Mouse (Mus musculus) cerebral cortex, adult 2 months (tissue): ENCODE measurements around the gene Ano2.

Source experiments
- WGBS: fragments of 180-500 bp; shearing (Covaris S2); methylation state at CpG from one replicate; pipeline ENCODE4 v1.1.7; 2018; 5-methylcytosine and 5-hydroxymethylcytosine counted together

Gene Ano2

DNA sequence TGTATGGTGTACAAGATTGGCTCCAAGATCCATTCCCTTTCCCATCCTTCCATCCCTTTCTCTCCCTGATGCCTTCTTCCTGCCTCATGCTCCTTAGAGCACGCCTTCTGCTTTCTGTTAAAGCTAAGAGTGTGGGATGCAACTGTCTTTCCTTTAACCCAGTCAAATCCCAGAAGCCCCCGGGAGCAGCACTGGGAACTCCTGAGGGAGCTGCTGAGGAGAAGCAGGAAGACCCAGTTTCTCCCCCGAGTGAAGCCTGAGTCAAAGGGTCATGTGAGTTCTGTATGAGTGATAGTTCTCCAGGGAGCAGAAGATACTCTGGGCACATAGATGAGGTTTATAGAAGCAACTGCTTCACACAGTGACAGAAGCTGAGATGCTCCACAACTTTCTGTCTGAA is 367.5 kb downstream of the Ano2 start:
- WGBS = 90% methylated on average over 3 of the region's 3 CpGs

GRCm38 (mm10) chr6:126080531-126080930 is 390.3 kb downstream of the Ano2 start:
- WGBS = 91% methylated on average over 3 of the region's 3 CpGs

GRCm38 (mm10) chr6:126086321-126086950 is 396.2 kb downstream of the Ano2 start:
- WGBS = 81% methylated on average over 3 of the region's 3 CpGs

- 94% methylated on average over 12 of the region's 12 CpGs for WGBS
Measured at GRCm38 (mm10) chr6:126088489-126089265, 398.5 kb downstream of the Ano2 start.
